Mouse (Mus musculus) lung, embryonic 15.5 days (tissue): ENCODE results near the gene Gtf2h1. TPM values are rescaled to one million over a fixed set of nuclear protein-coding genes. Genes with fewer than 3 reads are reported as not detected.
A peak's percentile ranks its signal among the peaks of the same experiment; 100 is the strongest.
"Not testable (repeated sequence)": the region's sequence is repeated elsewhere in the genome, so short reads cannot be mapped to it uniquely, and the experiment has no call there.

Experiments used
- ATAC-seq: fragments of 200-750 bp; cut with Nextera tagmentation; 2 replicates; pipeline ENCODE4 v1.8.0; 2017; ENCODE audit warnings: moderate number of reproducible peaks, borderline replicate concordance; ENCODE audit not compliant: low FRiP score, low TSS enrichment; ENCODE audit errors: extremely low read depth
- H3K27ac ChIP-seq: fragments of 300-500 bp; sonication (generic); 2 replicates; pipeline ENCODE4 v1.5.1; 2015; ENCODE audit warnings: moderate library complexity, mild to moderate bottlenecking, inconsistent platforms
- H3K27me3 ChIP-seq: fragments of 300-500 bp; sonication (generic); 2 replicates; pipeline ENCODE4 v1.6.1; 2015; ENCODE audit warnings: inconsistent platforms
- H3K36me3 ChIP-seq: fragments of 300-500 bp; sonication (generic); 2 replicates; pipeline ENCODE4 v1.6.1; 2015; ENCODE audit warnings: inconsistent platforms
- H3K4me1 ChIP-seq: fragments of 300-500 bp; sonication (generic); 2 replicates; pipeline ENCODE4 v1.6.1; 2015; ENCODE audit warnings: inconsistent platforms
- H3K4me2 ChIP-seq: fragments of 300-500 bp; sonication (generic); 2 replicates; pipeline ENCODE4 v1.6.1; 2015; ENCODE audit warnings: inconsistent platforms, mild to moderate bottlenecking, moderate library complexity
- H3K4me3 ChIP-seq: fragments of 300-500 bp; sonication (generic); 2 replicates; pipeline ENCODE4 v1.5.1; 2015; ENCODE audit warnings: mild to moderate bottlenecking, inconsistent platforms
- H3K9ac ChIP-seq: fragments of 300-500 bp; sonication (generic); 2 replicates; pipeline ENCODE4 v1.6.1; 2015; ENCODE audit warnings: inconsistent platforms
- H3K9me3 ChIP-seq: fragments of 300-500 bp; sonication (generic); 2 replicates; pipeline ENCODE4 v1.6.1; 2016; ENCODE audit warnings: inconsistent platforms
- WGBS: fragments of 180-500 bp; shearing (Covaris S2); methylation state at CpG from one replicate; pipeline ENCODE4 v1.1.7; 2015; 5-methylcytosine and 5-hydroxymethylcytosine counted together
- polyA plus RNA-seq: library from polyadenylated mRNA; unstranded; fragments of >200 nt; fragmentation: Nextera tagmentation; extraction: Ambion mirVana; gene quantifications from 2 replicates; pipeline ENCODE4 v1.2.1, GENCODE M21; 2015

Gene Gtf2h1
- polyA plus RNA-seq, 1 experiment from 2014 or later, result 43.8 TPM

- H3K27me3 ChIP-seq, result no peaks in the 10 kb centered on the region
- no peak overlapping the region for H3K9ac ChIP-seq
- WGBS, result 80% methylated on average over 4 of the region's 4 CpGs
- no peak overlapping the region for H3K4me2 ChIP-seq
- H3K4me1 ChIP-seq, result peaks cover 22% of the 10 kb centered on the region
- H3K9me3 ChIP-seq, result no peaks in the 10 kb centered on the region
- no peak overlapping the region for H3K4me3 ChIP-seq
- no peak overlapping the region for H3K27ac ChIP-seq
- no peak for ATAC-seq
- peaks cover 13% of the 10 kb centered on the region for H3K36me3 ChIP-seq
Observed at GRCm38 (mm10) chr7:46793871-46794270, 2.0 kb upstream of the Gtf2h1 start.

GRCm38 (mm10) chr7:46796206-46796679 is 340 bp downstream of the Gtf2h1 start:
- H3K27ac ChIP-seq, result peak overlapping the region; percentile 88
- peaks cover 14% of the 10 kb centered on the region for H3K36me3 ChIP-seq
- H3K27me3 ChIP-seq, result no peaks in the 10 kb centered on the region
- peak overlapping the region; percentile 86 for H3K9ac ChIP-seq
- under 1% methylated on average over 31 of the region's 31 CpGs for WGBS
- peaks cover 22% of the 10 kb centered on the region for H3K4me1 ChIP-seq
- no peak; the same call in 1 of the 2 replicates for ATAC-seq
- H3K4me3 ChIP-seq, result peak overlapping the region; percentile 80
- peak overlapping the region; percentile 80 for H3K4me2 ChIP-seq
- no peaks in the 10 kb centered on the region for H3K9me3 ChIP-seq

- H3K9me3 ChIP-seq, result no peaks in the 10 kb centered on the region
- peak overlapping the region; percentile 80 for H3K4me3 ChIP-seq
- H3K27me3 ChIP-seq, result no peaks in the 10 kb centered on the region
- peak overlapping the region; percentile 86; the same call in 1 of the 2 replicates for H3K9ac ChIP-seq
- no peak for ATAC-seq
- peaks cover 14% of the 10 kb centered on the region for H3K36me3 ChIP-seq
- H3K4me1 ChIP-seq, result peaks cover 22% of the 10 kb centered on the region
- no peak overlapping the region for H3K27ac ChIP-seq
- H3K4me2 ChIP-seq, result peak overlapping the region; percentile 80
- WGBS, result 39% methylated on average over 6 of the region's 6 CpGs
Observed at GRCm38 (mm10) chr7:46796779-46797178, 876 bp downstream of the Gtf2h1 start.

- 90% methylated on average over 6 of the region's 6 CpGs for WGBS
- H3K36me3 ChIP-seq, result peaks cover 72% of the 10 kb centered on the region
Observed at GRCm38 (mm10) chr7:46810325-46810724, 14.4 kb downstream of the Gtf2h1 start.

GRCm38 (mm10) chr7:46814012-46814411 is 18.1 kb downstream of the Gtf2h1 start:
- Histone ChIP-seq H3K27ac (no peak overlapping the region), H3K9ac (no peak overlapping the region), H3K4me2 (no peak overlapping the region), H3K4me1 (no peaks in the 10 kb centered on the region), H3K4me3 (no peak overlapping the region), H3K36me3 (peaks cover 79% of the 10 kb centered on the region), H3K9me3 (no peaks in the 10 kb centered on the region), H3K27me3 (no peaks in the 10 kb centered on the region)
- 82% methylated on average over 4 of the region's 4 CpGs for WGBS
- no peak for ATAC-seq

More at GRCm38 (mm10) chr7:46810325-46810724, 14.4 kb downstream of the Gtf2h1 start:
- Histone ChIP-seq H3K4me2 (no peak overlapping the region), H3K27me3 (no peaks in the 10 kb centered on the region), H3K27ac (no peak overlapping the region), H3K9me3 (no peaks in the 10 kb centered on the region), H3K4me1 (no peaks in the 10 kb centered on the region), H3K4me3 (no peak overlapping the region), H3K9ac (no peak overlapping the region)
- no peak for ATAC-seq

GRCm38 (mm10) chr7:46820876-46821632 is 25.2 kb downstream of the Gtf2h1 start:
- H3K27me3 ChIP-seq, H3K9ac ChIP-seq, H3K4me2 ChIP-seq, H3K9me3 ChIP-seq, H3K4me1 ChIP-seq, ATAC-seq, H3K4me3 ChIP-seq, H3K27ac ChIP-seq: not testable (repeated sequence)
- 78% methylated on average over 15 of the region's 15 CpGs for WGBS
- peaks cover 66% of the 10 kb centered on the region for H3K36me3 ChIP-seq

- Histone ChIP-seq H3K27ac (0 out of 2 replicates have a peak overlapping the region, but pooled peaks have one; percentile 7), H3K4me3 (no peak overlapping the region), H3K4me2 (peak overlapping the region; percentile 4; the same call in 1 of the 2 replicates), H3K4me1 (peaks cover 19% of the 10 kb centered on the region), H3K9ac (no peak overlapping the region), H3K27me3 (no peaks in the 10 kb centered on the region), H3K36me3 (peaks cover 18% of the 10 kb centered on the region), H3K9me3 (no peaks in the 10 kb centered on the region)
- ATAC-seq, result no peak
- 45% methylated on average over 20 of the region's 20 CpGs for WGBS
Observed at GRCm38 (mm10) chr7:46827046-46827802, 31.3 kb downstream of the Gtf2h1 start.

GRCm38 (mm10) chr7:46827803-46828184 is 31.9 kb downstream of the Gtf2h1 start:
- Histone ChIP-seq H3K27me3 (no peaks in the 10 kb centered on the region), H3K36me3 (peaks cover 13% of the 10 kb centered on the region), H3K4me2 (no peak overlapping the region), H3K4me1 (peaks cover 22% of the 10 kb centered on the region), H3K9me3 (no peaks in the 10 kb centered on the region), H3K4me3 (no peak overlapping the region), H3K9ac (no peak overlapping the region), H3K27ac (0 out of 2 replicates have a peak overlapping the region, but pooled peaks have one; percentile 7)
- ATAC-seq, result no peak
- 80% methylated on average over 2 of the region's 2 CpGs for WGBS

GRCm38 (mm10) chr7:46829911-46830310 is 34.0 kb downstream of the Gtf2h1 start:
- H3K4me1 ChIP-seq, result peaks cover 33% of the 10 kb centered on the region
- 85% methylated on average over 12 of the region's 12 CpGs for WGBS
- no peak overlapping the region for H3K27ac ChIP-seq
- no peak overlapping the region for H3K4me3 ChIP-seq
- no peak overlapping the region for H3K9ac ChIP-seq
- no peaks in the 10 kb centered on the region for H3K27me3 ChIP-seq
- no peaks in the 10 kb centered on the region for H3K36me3 ChIP-seq
- no peaks in the 10 kb centered on the region for H3K9me3 ChIP-seq
- no peak for ATAC-seq
- H3K4me2 ChIP-seq, result no peak overlapping the region

- no peak overlapping the region for H3K4me2 ChIP-seq
Observed at GRCm38 (mm10) chr7:46830799-46831590, 35.1 kb downstream of the Gtf2h1 start.

GRCm38 (mm10) chr7:46831693-46832092 is 35.8 kb downstream of the Gtf2h1 start:
- H3K27ac ChIP-seq, result peak overlapping the region; percentile 68
- no peak overlapping the region for H3K9ac ChIP-seq
- H3K36me3 ChIP-seq, result no peaks in the 10 kb centered on the region
- H3K27me3 ChIP-seq, result no peaks in the 10 kb centered on the region
- ATAC-seq, result no peak
- H3K9me3 ChIP-seq, result no peaks in the 10 kb centered on the region
- H3K4me3 ChIP-seq, result no peak overlapping the region
- H3K4me2 ChIP-seq, result no peak overlapping the region
- H3K4me1 ChIP-seq, result peaks cover 33% of the 10 kb centered on the region
- WGBS, result 67% methylated on average over 8 of the region's 8 CpGs

More at GRCm38 (mm10) chr7:46830799-46831590, 35.1 kb downstream of the Gtf2h1 start:
- Histone ChIP-seq H3K9me3 (no peaks in the 10 kb centered on the region), H3K9ac (no peak overlapping the region), H3K4me3 (no peak overlapping the region), H3K4me1 (peaks cover 33% of the 10 kb centered on the region), H3K27ac (peak overlapping the region; percentile 68), H3K36me3 (no peaks in the 10 kb centered on the region), H3K27me3 (no peaks in the 10 kb centered on the region)
- ATAC-seq, result peak; percentile 68; the same call in 1 of the 2 replicates
- WGBS, result 25% methylated on average over 13 of the region's 13 CpGs
